Mouse (Mus musculus) adrenal gland (tissue): ENCODE results near the gene Ubxn7.
"Not testable (repeated sequence)": the region's sequence is repeated elsewhere in the genome, so short reads cannot be mapped to it uniquely, and the experiment has no call there.

Source experiments
- intact Hi-C: fragments of 180-260 bp; cut with DNase I; formaldehyde crosslinking; loops from one replicate; pipeline ENCODE4 v1.15.1; 2025
- long read RNA-seq, 2 experiments: library from polyadenylated mRNA; unstranded; transcript quantifications; one replicate each; pipeline ENCODE4 v2.0.0; 2020; ENCODE audit warnings: borderline replicate concordance in 1 of 2; ENCODE audit not compliant: insufficient replicate concordance in 1 of 2

The Ubxn7 gene
- long read RNA-seq, experiment 1, full-length matches to known transcripts, result 10 of 11 reads
- long read RNA-seq, experiment 1, partial matches to known transcripts, result 0 of 11 reads
- long read RNA-seq, experiment 1, other reads (novel, unspliced or antisense), result 1 of 11 reads
- long read RNA-seq, experiment 2, full-length matches to known transcripts, result 4 of 8 reads
- long read RNA-seq, experiment 2, partial matches to known transcripts, result 2 of 8 reads
- long read RNA-seq, experiment 2, other reads (novel, unspliced or antisense), result 2 of 8 reads

GRCm38 (mm10) chr16:32332040-32332555 is at the start of gene Ubxn7:
Gene Ubxn7 (plus strand): TSS chr16:32332257.
- intact Hi-C loops, result no loop called here

- intact Hi-C loops, result no loop called here
These were observed 49.4 kb upstream of the Ubxn7 start for GRCm38 (mm10) chr16:32282608-32283007.

GRCm38 (mm10) chr16:32291821-32292220 is 40.2 kb upstream of the Ubxn7 start:
- intact Hi-C loops, result no loop called here

- intact Hi-C loops, result not testable (repeated sequence)
These were observed 32.4 kb upstream of the Ubxn7 start for GRCm38 (mm10) chr16:32299617-32300016.

GRCm38 (mm10) chr16:32303046-32303445 is 29.0 kb upstream of the Ubxn7 start:
- intact Hi-C loops, result no loop called here

GRCm38 (mm10) chr16:32303886-32304285 is 28.2 kb upstream of the Ubxn7 start:
- intact Hi-C loops, result no loop called here

GRCm38 (mm10) chr16:32311970-32312369 is 20.1 kb upstream of the Ubxn7 start:
- intact Hi-C loops, result no loop called here

GRCm38 (mm10) chr16:32312386-32312785 is 19.7 kb upstream of the Ubxn7 start:
- intact Hi-C loops, result no loop called here

GRCm38 (mm10) chr16:32312859-32313258 is 19.2 kb upstream of the Ubxn7 start:
- intact Hi-C loops, result no loop called here

- intact Hi-C loops, result no loop called here
These were observed 15.5 kb upstream of the Ubxn7 start for GRCm38 (mm10) chr16:32316601-32317000.

GRCm38 (mm10) chr16:32323953-32324352 is 8.1 kb upstream of the Ubxn7 start:
- intact Hi-C loops, result no loop called here

GRCm38 (mm10) chr16:32330876-32331670 is 984 bp upstream of the Ubxn7 start:
- intact Hi-C loops, result no loop called here

GRCm38 (mm10) chr16:32332556-32333511 is 777 bp downstream of the Ubxn7 start:
- intact Hi-C loops, result no loop called here

- intact Hi-C loops, result no loop called here
These were observed 3.1 kb downstream of the Ubxn7 start for GRCm38 (mm10) chr16:32335146-32335545.

GRCm38 (mm10) chr16:32336026-32336780 is 4.1 kb downstream of the Ubxn7 start:
- intact Hi-C loops, result no loop called here

- intact Hi-C loops, result no loop called here
These were observed 4.9 kb downstream of the Ubxn7 start for GRCm38 (mm10) chr16:32337001-32337400.

- intact Hi-C loops, result no loop called here
These were observed 8.4 kb downstream of the Ubxn7 start for GRCm38 (mm10) chr16:32340451-32340850.

GRCm38 (mm10) chr16:32345521-32345920 is 13.5 kb downstream of the Ubxn7 start:
- intact Hi-C loops, result no loop called here

- intact Hi-C loops, result no loop called here
These were observed 18.7 kb downstream of the Ubxn7 start for GRCm38 (mm10) chr16:32350776-32351175.

GRCm38 (mm10) chr16:32363530-32363929 is 31.5 kb downstream of the Ubxn7 start:
- intact Hi-C loops, result no loop called here
